Mouse (Mus musculus) cortical plate, adult 2 months (tissue): ENCODE data around the gene Rab3ip.

Experiments
- CTCF ChIP-seq: fragments of 200-500 bp; IDR thresholded peaks from 2 replicates; pipeline ENCODE4 v1.5.1; 2011; ENCODE audit warnings: mild to moderate bottlenecking, control low read depth, low read length; ENCODE audit not compliant: insufficient read depth; ENCODE audit errors: extremely low read depth
- POLR2A ChIP-seq: fragments of 200-500 bp; IDR thresholded peaks from 2 replicates; pipeline ENCODE4 v1.6.1; 2011; ENCODE audit warnings: mild to moderate bottlenecking, low read length, control low read depth; ENCODE audit not compliant: insufficient read depth; ENCODE audit errors: extremely low read depth

DNA sequence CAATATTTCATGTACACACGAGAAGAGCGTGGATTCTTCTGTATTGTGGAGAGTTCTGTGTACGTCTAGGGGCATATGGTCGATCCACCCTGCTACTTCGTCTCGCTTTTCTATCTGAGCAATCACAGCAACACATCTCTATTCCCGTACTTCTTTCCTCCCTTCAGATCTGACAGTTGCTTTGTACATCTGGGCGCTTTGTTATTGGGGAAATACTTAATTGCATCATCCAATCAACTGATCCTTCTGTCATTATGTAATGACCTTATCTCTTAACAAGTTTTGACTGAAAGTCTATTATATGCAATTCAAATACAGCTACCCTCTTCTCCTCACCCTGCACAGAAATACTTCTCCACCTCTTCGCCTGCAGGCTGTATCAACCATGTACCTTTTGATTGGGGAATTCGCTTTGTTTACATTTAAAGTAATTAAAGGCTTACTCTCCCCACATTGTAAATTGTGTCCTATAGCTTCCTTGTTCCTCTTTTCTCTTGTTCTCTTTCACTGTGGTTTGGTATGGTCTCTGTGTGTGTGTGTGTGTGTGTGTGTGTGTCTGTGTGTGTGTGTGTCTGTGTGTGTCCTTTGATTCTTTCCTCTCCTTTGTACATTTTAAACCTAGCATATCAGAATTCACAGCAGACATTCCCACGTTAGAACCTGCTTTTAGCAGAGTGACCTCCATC lies 24.0 kb downstream of the Rab3ip start:
- TF ChIP-seq POLR2A = no peak
- TF ChIP-seq CTCF = no peak
